Mouse (Mus musculus) C2C12 (cell line): ENCODE results near the gene 1700029H14Rik.

Experiments
- CTCF ChIP-seq: IDR thresholded peaks from one replicate; pipeline ENCODE4 v1.5.1; 2011; ENCODE audit not compliant: control insufficient read depth, insufficient read depth, insufficient read length
- FOSL1 ChIP-seq: IDR thresholded peaks from one replicate; pipeline ENCODE4 v1.8.0; 2011; ENCODE audit warnings: mild to moderate bottlenecking, low read length; ENCODE audit not compliant: poor library complexity, insufficient read depth, severe bottlenecking
- MAX ChIP-seq: IDR thresholded peaks from one replicate; pipeline ENCODE4 v1.6.1; 2011; ENCODE audit warnings: mild to moderate bottlenecking, control low read depth
- USF1 ChIP-seq: IDR thresholded peaks from one replicate; pipeline ENCODE4 v1.6.1; 2011; ENCODE audit warnings: low read depth, mild to moderate bottlenecking, control low read depth, moderate library complexity

DNA sequence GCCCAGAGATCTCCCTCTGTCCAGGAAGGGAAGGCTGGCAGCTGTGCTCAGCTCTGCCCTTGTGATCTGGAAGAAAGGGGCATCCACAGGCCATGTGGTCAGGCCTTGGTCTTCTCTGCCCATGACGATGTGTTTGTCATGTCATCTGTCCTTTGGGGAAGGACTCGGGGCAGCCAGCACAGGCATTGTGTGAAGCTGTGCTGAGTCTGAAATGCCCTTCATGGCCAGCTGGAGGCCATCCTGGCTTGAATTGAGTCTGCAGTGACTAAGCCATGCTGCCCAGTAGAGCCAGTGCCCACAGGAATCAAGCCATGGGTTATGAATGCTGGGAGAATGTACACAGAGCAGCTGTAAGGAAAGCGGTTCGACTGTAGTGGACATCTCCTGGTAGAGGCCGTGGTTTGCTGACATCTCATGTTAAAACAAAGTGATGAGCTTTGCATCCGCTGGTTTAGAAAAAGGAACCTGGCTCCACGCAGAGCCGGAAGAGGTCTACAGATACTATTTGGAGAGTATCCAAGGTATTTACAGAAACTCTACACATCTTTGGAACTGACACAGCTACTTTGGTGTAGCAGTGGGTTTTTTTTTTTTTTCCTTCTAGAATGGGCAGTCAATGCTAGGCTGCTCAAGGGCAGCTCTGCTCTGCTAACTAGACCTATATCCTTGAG, 58.2 kb downstream of the 1700029H14Rik start:
- TF ChIP-seq CTCF (no peak), USF1 (no peak), MAX (no peak), FOSL1 (no peak)
